Mouse (Mus musculus) liver, adult 2 months (tissue): ENCODE results near the gene Pfkfb2. TPM values are rescaled to one million over a fixed set of nuclear protein-coding genes. Genes with fewer than 3 reads are reported as not detected.
A peak's percentile ranks its signal among the peaks of the same experiment; 100 is the strongest.

Experiments
- DNase-seq: peaks from one replicate; pipeline ENCODE4 v3.0.0-alpha.2; 2011; ENCODE audit warnings: low read depth, low spot score; ENCODE audit errors: extremely low read depth
- H3K27ac ChIP-seq: fragments of 200-500 bp; replicated peaks from 2 replicates; pipeline ENCODE4 v1.5.1; 2012; ENCODE audit warnings: low read depth, mild to moderate bottlenecking, control low read depth, inconsistent platforms, low read length; ENCODE audit not compliant: insufficient read depth
- H3K27me3 ChIP-seq: fragments of 200-500 bp; 2 replicates; pipeline ENCODE4 v1.6.1; 2012; ENCODE audit warnings: mild to moderate bottlenecking, moderate library complexity, low read length, inconsistent platforms; ENCODE audit not compliant: control insufficient read depth, insufficient read depth
- H3K36me3 ChIP-seq: fragments of 200-500 bp; 2 replicates; pipeline ENCODE4 v1.6.1; 2012; ENCODE audit warnings: low read length, inconsistent platforms; ENCODE audit not compliant: control insufficient read depth, insufficient read depth
- H3K4me1 ChIP-seq: fragments of 200-500 bp; 2 replicates; pipeline ENCODE4 v1.6.1; 2011; ENCODE audit warnings: low read length; ENCODE audit not compliant: control insufficient read depth, insufficient read depth
- H3K4me3 ChIP-seq: fragments of 200-500 bp; 2 replicates; pipeline ENCODE4 v1.5.1; 2011; ENCODE audit warnings: low read depth, mild to moderate bottlenecking, control low read depth, low read length, moderate library complexity; ENCODE audit not compliant: insufficient read depth
- H3K79me2 ChIP-seq: fragments of 200-500 bp; 2 replicates; pipeline ENCODE4 v1.6.1; 2012; ENCODE audit warnings: inconsistent platforms, mild to moderate bottlenecking, low read length, moderate library complexity; ENCODE audit not compliant: control insufficient read depth, insufficient read depth
- H3K9ac ChIP-seq: fragments of 200-500 bp; 2 replicates; pipeline ENCODE4 v1.6.1; 2012; ENCODE audit warnings: low read depth, mild to moderate bottlenecking, control low read depth, inconsistent platforms, low read length
- CTCF ChIP-seq: fragments of 200-500 bp; IDR thresholded peaks from 2 replicates; pipeline ENCODE4 v1.5.1; 2011; ENCODE audit warnings: low read depth, low read length, control low read depth
- POLR2A ChIP-seq: fragments of 200-500 bp; IDR thresholded peaks from 2 replicates; pipeline ENCODE4 v1.6.1; 2011; ENCODE audit warnings: low read length, control low read depth; ENCODE audit not compliant: insufficient read depth; ENCODE audit errors: extremely low read depth
- WGBS: fragments of 180-500 bp; shearing (Covaris S2); methylation state at CpG from one replicate; pipeline ENCODE4 v1.1.7; 2018; 5-methylcytosine and 5-hydroxymethylcytosine counted together
- polyA plus RNA-seq: library from polyadenylated mRNA; depleted of rRNA; stranded (reverse); fragments of >200 nt; gene quantifications from 2 replicates; pipeline ENCODE4 v1.2.3, GENCODE M21; 2012; rRNA removed
- total RNA-seq: library from RNA; depleted of rRNA; stranded (reverse); fragments of >200 nt; gene quantifications from 2 replicates; pipeline ENCODE4 v1.2.3, GENCODE M21; 2014; rRNA removed

The Pfkfb2 gene
- total RNA-seq (17.8 and 19.5 TPM in 2 replicates), polyA plus RNA-seq (5.3 and 8.5 TPM in 2 replicates)

DNA sequence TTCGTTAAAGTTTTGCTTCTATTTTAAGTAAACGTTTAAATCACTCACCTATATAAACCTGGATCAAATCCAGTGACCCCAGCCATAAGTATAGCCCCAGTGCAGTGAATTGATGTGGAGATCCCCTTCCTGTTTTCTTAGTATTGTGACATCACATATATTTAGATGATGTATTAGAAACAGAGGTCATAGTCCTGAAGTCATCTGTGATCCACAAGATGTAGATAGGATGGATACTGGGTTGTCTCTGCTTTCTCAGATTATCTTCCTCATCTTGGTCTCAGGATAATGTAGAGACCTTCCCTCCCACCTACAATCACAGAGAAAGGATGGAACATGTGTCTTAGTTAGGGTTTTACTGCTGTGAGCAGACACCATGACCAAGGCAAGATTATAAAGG, at the start of gene Pfkfb2:
Pfkfb2 (minus strand) TSS at position 101 of the 400 bp plus-strand sequence.
- Histone ChIP-seq H3K36me3 (peaks cover 6% of the 10 kb centered on the region), H3K27ac (no peak within 1 kb of the TSS), H3K9ac (no peak within 1 kb of the TSS), H3K27me3 (no peaks in the 10 kb centered on the region), H3K4me3 (no peak within 1 kb of the TSS), H3K79me2 (no peaks in the 10 kb centered on the region), H3K4me1 (peaks cover 10% of the 10 kb centered on the region)
- TF ChIP-seq CTCF (no peak), POLR2A (no peak)
- 81% methylated on average over 2 of the region's 2 CpGs for WGBS
- no peak for DNase-seq

DNA sequence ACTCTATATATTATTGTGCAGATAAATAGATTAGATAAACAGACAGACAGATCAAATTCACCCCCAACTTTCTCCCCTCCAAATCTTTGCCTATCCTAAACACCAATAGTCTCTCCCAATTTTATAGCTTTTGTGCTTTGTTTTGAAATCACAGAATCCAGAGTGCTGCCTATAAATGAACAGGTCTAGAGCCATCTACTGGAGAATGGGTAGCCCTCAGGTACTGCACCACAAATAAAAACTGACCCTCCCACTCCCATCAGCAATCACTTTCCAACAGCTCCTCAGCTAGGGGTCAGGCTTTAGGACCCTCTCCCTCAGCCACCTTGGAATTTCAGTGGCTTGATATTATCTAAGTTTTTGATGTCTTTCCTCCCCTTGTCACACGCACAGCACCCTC, 47.6 kb upstream of the Pfkfb2 start:
- H3K4me1 ChIP-seq: peaks cover 4% of the 10 kb centered on the region; the same call in 1 of the 2 replicates
- no peak overlapping the region for H3K9ac ChIP-seq
- no peaks in the 10 kb centered on the region for H3K36me3 ChIP-seq
- peak; percentile 55 for DNase-seq
- H3K79me2 ChIP-seq: no peaks in the 10 kb centered on the region
- no peak overlapping the region for H3K27ac ChIP-seq
- no peak for TF ChIP-seq POLR2A
- TF ChIP-seq CTCF: peak; percentile 45
- H3K4me3 ChIP-seq: no peak overlapping the region
- no peaks in the 10 kb centered on the region for H3K27me3 ChIP-seq
- 70% methylated on average over 1 of the region's 1 CpGs for WGBS

DNA sequence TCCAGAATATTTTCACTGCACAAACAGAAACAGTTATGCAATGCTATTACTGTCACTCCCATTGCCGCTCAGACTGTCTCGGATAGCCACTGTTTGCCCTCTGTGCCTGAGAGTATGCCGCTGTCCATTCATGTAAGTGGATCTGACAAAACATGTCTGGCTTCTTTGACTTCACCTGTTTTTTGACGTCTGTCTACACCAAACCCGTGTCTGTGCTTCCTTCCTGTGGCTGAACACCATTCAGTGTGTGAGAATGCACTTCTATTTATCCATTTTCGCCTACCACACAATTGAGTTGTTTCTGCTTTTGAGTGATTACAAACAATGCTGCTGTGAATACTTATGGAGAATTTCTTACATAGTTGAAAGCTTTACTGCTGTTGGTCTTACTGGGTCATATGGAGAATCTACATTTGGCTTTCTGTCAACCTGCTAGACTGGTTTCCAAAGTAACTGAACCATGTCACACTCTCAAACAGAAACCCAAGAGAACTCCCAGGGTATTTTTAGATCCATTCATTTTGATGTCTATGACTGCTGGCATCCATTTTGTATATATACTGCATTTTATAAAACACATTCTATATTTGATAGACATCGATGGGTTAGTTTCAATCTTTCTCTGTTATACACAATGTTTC, 46.8 kb upstream of the Pfkfb2 start:
- Histone ChIP-seq H3K4me3 (no peak overlapping the region), H3K79me2 (no peaks in the 10 kb centered on the region), H3K27me3 (no peaks in the 10 kb centered on the region), H3K36me3 (no peaks in the 10 kb centered on the region), H3K27ac (no peak overlapping the region), H3K4me1 (peaks cover 4% of the 10 kb centered on the region; the same call in 1 of the 2 replicates), H3K9ac (peak overlapping the region; percentile 58)
- TF ChIP-seq CTCF (no peak), POLR2A (no peak)
- DNase-seq: peak; percentile 73
- WGBS: 45% methylated on average over 7 of the region's 7 CpGs

DNA sequence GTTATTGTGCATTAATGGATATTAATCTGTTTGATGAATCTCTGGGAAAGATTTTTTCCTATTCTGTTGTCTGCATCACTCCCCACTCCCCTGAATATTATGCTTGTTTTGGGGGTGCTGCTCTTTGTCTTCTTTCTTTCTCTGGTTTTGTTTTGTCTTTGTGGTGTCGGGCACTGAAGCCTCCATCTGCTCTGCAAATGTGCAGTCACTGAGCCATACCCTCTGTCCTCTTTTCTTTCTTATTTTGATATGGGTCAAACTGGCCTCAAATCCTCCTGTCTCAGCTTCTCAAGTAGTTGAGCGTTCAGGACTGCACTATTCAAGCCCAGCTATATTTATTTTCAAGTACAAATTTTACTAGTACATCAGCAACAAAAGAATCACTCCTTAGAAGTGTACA, 46.2 kb upstream of the Pfkfb2 start:
- H3K27me3 ChIP-seq: no peaks in the 10 kb centered on the region
- no peak for DNase-seq
- TF ChIP-seq POLR2A (no peak), CTCF (no peak)
- WGBS: 82% methylated on average over 2 of the region's 2 CpGs
- H3K9ac ChIP-seq: no peak overlapping the region
- H3K4me1 ChIP-seq: peaks cover 4% of the 10 kb centered on the region; the same call in 1 of the 2 replicates
- no peak overlapping the region for H3K27ac ChIP-seq
- no peak overlapping the region for H3K4me3 ChIP-seq
- no peaks in the 10 kb centered on the region for H3K79me2 ChIP-seq
- no peaks in the 10 kb centered on the region for H3K36me3 ChIP-seq

DNA sequence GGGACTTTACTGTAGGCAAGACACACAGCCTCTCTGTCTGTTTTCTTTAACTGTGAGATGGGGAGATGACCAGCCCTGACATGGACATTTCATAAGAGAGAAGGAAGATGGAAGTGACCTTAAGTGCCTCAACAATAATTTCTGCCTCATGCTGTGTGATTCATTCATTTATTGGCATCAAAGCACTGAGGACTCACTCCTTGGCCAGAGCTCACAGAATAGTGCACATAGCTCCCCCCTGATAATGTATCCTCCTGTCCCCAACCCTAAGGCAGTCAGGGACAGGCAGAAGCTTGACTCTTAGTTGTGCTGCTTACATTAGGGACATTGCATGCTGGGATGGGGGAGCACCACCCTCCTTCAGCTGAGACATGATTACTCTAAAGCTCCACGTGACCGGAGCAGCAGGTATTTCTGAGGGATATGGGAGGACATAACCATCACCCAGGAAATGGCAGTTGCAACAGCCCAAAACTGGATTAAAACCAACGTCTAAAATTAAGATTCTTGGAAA, 42.0 kb upstream of the Pfkfb2 start:
- H3K9ac ChIP-seq: no peak overlapping the region
- no peak for DNase-seq
- no peaks in the 10 kb centered on the region for H3K36me3 ChIP-seq
- H3K27me3 ChIP-seq: no peaks in the 10 kb centered on the region
- H3K4me3 ChIP-seq: no peak overlapping the region
- H3K27ac ChIP-seq: no peak overlapping the region
- peaks cover 9% of the 10 kb centered on the region for H3K4me1 ChIP-seq
- TF ChIP-seq CTCF: no peak
- TF ChIP-seq POLR2A: no peak
- no peaks in the 10 kb centered on the region for H3K79me2 ChIP-seq
- WGBS: 78% methylated on average over 3 of the region's 3 CpGs

DNA sequence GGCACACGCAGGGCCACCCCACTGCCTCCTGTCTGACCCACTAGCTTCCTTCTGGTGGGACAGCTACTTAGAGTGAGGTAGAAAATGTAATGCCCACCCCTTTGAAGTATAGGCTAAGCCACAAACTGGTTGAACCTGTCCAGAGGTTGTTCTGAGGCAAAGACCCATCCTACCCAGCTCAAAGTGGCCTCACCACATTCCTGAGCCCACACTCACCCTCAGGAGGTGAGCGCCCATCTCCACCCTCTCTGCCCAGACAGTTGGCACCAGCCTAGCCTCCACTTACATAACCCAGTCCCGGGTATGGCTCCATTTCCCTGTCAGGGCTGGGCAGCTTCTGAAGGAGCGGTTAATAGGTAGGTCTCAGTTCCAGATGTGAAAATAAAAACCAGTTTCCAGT, 41.4 kb upstream of the Pfkfb2 start:
- DNase-seq: no peak
- TF ChIP-seq POLR2A: no peak
- no peak for TF ChIP-seq CTCF
- H3K9ac ChIP-seq: no peak overlapping the region
- no peaks in the 10 kb centered on the region for H3K36me3 ChIP-seq
- peaks cover 6% of the 10 kb centered on the region for H3K4me1 ChIP-seq
- H3K4me3 ChIP-seq: no peak overlapping the region
- 74% methylated on average over 4 of the region's 4 CpGs for WGBS
- H3K79me2 ChIP-seq: no peaks in the 10 kb centered on the region
- H3K27ac ChIP-seq: no peak overlapping the region
- no peaks in the 10 kb centered on the region for H3K27me3 ChIP-seq
